Mouse (Mus musculus): ENCODE results near the gene Gse1. TPM values are rescaled to one million over a fixed set of nuclear protein-coding genes. Genes with fewer than 3 reads are reported as not detected.

Gene Gse1
- total and polyA plus RNA-seq, 3 experiments: 23.6 to 128 (median 66.9) TPM

DNA sequence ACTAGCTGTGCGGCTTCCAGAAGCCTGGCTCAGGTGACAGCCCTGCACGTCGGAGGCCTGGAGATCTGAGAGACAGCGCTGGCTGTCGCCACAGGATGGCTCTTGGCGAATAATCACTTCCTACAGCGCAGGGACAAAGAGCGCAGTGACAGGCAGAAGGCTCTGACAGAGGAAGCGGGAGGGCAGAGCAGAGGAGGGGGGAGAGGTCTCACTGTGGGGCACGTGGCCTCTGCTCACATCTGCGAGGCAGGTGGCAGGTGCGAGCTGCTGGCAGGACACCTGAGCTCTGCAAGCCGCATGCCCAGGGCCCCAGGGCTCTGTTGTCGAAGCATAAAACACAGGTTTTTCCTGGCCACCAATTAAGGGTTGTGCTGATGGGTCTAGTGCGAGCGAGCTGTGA is 78.8 kb downstream of the Gse1 start:
- Histone ChIP-seq H3K9ac (ENCODE audit: control insufficient read depth, low read depth, low read length, poor library complexity, severe bottlenecking) (no peak overlapping the region), H3K4me1 (ENCODE audit: control insufficient read depth in 1 of 2, insufficient read depth in 2 of 2, low read length in 2 of 2) (0 out of 4 replicates have a peak, but pooled peaks cover 0 to 4% of the 10 kb centered on the region in 2 experiments), H3K27me3 (ENCODE audit: control insufficient read depth in 1 of 2, insufficient read depth in 2 of 2, low read length in 2 of 2) (no peaks in the 10 kb centered on the region), H3K4me3 (ENCODE audit: control insufficient read depth in 1 of 2, insufficient read depth in 1 of 2, low read depth in 2 of 2, low read length in 2 of 2) (no peak overlapping the region), H3K9me3 (replicated peaks; ENCODE audit: insufficient read depth, low read length) (no peaks in the 10 kb centered on the region), H3K79me2 (ENCODE audit: control insufficient read depth, insufficient read depth, low read length, poor library complexity) (no peaks in the 10 kb centered on the region), H3K27ac (ENCODE audit: control insufficient read depth, low read depth, low read length) (no peak overlapping the region), H3K36me3 (ENCODE audit: control insufficient read depth in 1 of 2, insufficient read depth in 2 of 2, low read length in 2 of 2) (no peaks in the 10 kb centered on the region)
- no peak for DNase-seq (ENCODE audit: low read depth, low spot score)
- no peak for TF ChIP-seq UBTF (IDR thresholded peaks at IDR 0.05; ENCODE audit: borderline replicate concordance, insufficient read depth, low read depth, low read length)
- no peak for TF ChIP-seq SMC3 (IDR thresholded peaks at IDR 0.05; ENCODE audit: low read depth, low read length)
- TF ChIP-seq CTCF (IDR thresholded peaks at IDR 0.05 in 2 of 3, conservative IDR thresholded peaks at IDR 0.05 in 1 of 3; ENCODE audit: control insufficient read depth in 1 of 3, insufficient read depth in 1 of 3, low read depth in 2 of 3, low read length in 3 of 3, poor library complexity in 1 of 3, severe bottlenecking in 1 of 3): no peak
- no peak for TF ChIP-seq HCFC1 (IDR thresholded peaks at IDR 0.05; ENCODE audit: low read depth, low read length)
- TF ChIP-seq MAZ (IDR thresholded peaks at IDR 0.05; ENCODE audit: low read depth, low read length): no peak
- no peak for TF ChIP-seq CHD2 (IDR thresholded peaks at IDR 0.05; ENCODE audit: low read length)
- no peak for TF ChIP-seq EP300 (IDR thresholded peaks at IDR 0.05; ENCODE audit: low read depth in 1 of 2, low read length in 2 of 2)
- no peak for TF ChIP-seq BHLHE40 (IDR thresholded peaks at IDR 0.05; ENCODE audit: borderline replicate concordance, low read depth, low read length)

DNA sequence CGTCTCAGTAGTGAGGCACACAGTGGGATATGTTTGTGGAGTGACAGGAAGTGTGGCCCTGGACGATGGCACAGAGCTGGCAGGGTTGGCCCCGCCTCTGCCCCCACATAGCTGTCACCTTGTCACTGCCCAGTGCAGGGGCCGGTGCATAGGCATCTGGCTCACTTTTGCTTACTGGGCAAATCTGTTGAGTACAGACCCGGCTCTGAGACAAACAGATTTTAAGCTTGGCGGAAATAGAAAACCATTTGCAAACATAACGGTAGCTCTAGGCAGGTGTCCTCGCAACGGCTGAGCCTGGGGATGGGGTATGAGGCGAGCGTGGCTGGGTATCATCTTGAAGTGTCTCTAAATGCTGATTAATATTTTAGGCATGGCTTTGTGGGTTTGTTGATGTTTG is 79.3 kb downstream of the Gse1 start:
- Histone ChIP-seq H3K27me3 (ENCODE audit: control insufficient read depth in 1 of 2, insufficient read depth in 2 of 2, low read length in 2 of 2) (no peaks in the 10 kb centered on the region), H3K4me1 (ENCODE audit: control insufficient read depth in 1 of 2, insufficient read depth in 2 of 2, low read length in 2 of 2) (0 out of 4 replicates have a peak, but pooled peaks cover 0 to 4% of the 10 kb centered on the region in 2 experiments), H3K36me3 (ENCODE audit: control insufficient read depth in 1 of 2, insufficient read depth in 2 of 2, low read length in 2 of 2) (no peaks in the 10 kb centered on the region), H3K4me3 (ENCODE audit: control insufficient read depth in 1 of 2, insufficient read depth in 1 of 2, low read depth in 2 of 2, low read length in 2 of 2) (no peak overlapping the region), H3K27ac (ENCODE audit: control insufficient read depth, low read depth, low read length) (no peak overlapping the region), H3K9ac (ENCODE audit: control insufficient read depth, low read depth, low read length, poor library complexity, severe bottlenecking) (no peak overlapping the region), H3K79me2 (ENCODE audit: control insufficient read depth, insufficient read depth, low read length, poor library complexity) (no peaks in the 10 kb centered on the region), H3K9me3 (replicated peaks; ENCODE audit: insufficient read depth, low read length) (no peaks in the 10 kb centered on the region)
- no peak for DNase-seq (ENCODE audit: low read depth, low spot score)
- TF ChIP-seq POLR2A (IDR thresholded peaks at IDR 0.05; ENCODE audit: control insufficient read depth in 1 of 2, insufficient read depth in 1 of 2, low read depth in 1 of 2, low read length in 2 of 2, poor library complexity in 1 of 2) (no peak), ETS1 (IDR thresholded peaks at IDR 0.05; ENCODE audit: low read depth, low read length) (no peak), CHD1 (IDR thresholded peaks at IDR 0.05; ENCODE audit: low read depth, low read length) (no peak), MYB (IDR thresholded peaks at IDR 0.05; ENCODE audit: low read depth, low read length) (no peak), CHD2 (IDR thresholded peaks at IDR 0.05; ENCODE audit: low read length) (no peak), UBTF (IDR thresholded peaks at IDR 0.05; ENCODE audit: borderline replicate concordance, insufficient read depth, low read depth, low read length) (no peak), MYC (IDR thresholded peaks at IDR 0.05; ENCODE audit: low read depth, low read length) (no peak), MAX (IDR thresholded peaks at IDR 0.05; ENCODE audit: low read length) (no peak), NRF1 (IDR thresholded peaks at IDR 0.05; ENCODE audit: insufficient read depth, low read depth, low read length, poor library complexity, severe bottlenecking) (no peak), KAT2A (conservative IDR thresholded peaks at IDR 0.05; ENCODE audit: low read depth, low read length) (no peak), SIN3A (IDR thresholded peaks at IDR 0.05; ENCODE audit: low read length) (no peak), MAZ (IDR thresholded peaks at IDR 0.05; ENCODE audit: low read depth, low read length) (no peak), POLR2AphosphoS5 (IDR thresholded peaks at IDR 0.05; ENCODE audit: borderline replicate concordance, low read depth, low read length) (no peak), TAL1 (IDR thresholded peaks at IDR 0.05; ENCODE audit: low read length) (no peak), MAFK (IDR thresholded peaks at IDR 0.05; ENCODE audit: borderline replicate concordance, low read depth, low read length) (no peak)

Data from MEL (cell line).